Mouse (Mus musculus): ENCODE results near the gene Mfsd12.
A peak's percentile ranks its signal among the peaks of the same experiment; 100 is the strongest.

Gene Mfsd12

DNA sequence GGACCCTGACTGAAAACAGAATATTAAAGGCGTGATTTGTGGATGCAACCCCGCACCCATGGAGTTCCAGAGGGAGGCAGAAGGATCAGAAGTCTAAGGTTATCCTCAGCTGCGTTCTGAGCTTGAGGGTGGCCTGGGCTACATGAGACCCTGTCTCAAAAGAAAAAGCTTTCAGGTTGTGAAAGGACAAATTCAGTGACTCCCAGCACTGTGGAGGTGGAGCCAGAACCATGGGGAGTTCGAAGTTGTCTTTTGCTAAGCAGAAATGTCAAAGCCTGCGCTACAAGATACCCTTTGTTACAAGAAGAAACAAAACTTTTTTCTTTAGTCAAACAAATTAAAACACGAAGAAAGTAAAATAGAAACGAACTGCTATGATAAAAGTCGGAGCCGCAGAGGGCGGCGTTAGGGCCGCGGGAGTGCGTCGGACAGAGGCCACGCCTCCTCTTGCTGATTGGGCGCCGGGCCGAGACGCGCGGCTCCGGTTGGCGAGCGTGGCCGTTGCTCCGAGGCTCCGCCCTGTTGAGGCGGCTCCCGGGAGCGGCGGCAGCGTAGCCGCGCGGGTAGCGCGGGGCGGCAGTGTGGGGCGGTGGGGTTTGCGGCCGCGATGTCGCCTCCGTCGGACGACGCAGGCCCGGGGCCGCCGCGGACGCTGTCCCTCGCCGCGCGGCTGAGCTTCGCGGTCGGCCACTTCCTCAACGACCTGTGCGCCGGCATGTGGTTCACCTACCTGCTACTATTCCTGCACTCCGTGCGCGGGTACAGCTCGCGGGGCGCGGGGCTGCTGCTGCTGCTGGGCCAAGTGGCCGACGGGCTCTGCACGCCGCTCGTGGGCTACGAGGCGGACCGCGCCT, at the start of gene Mfsd12:
Mfsd12 (plus strand) TSS at position 501 of the 854 bp plus-strand sequence.
- DNase-seq = peak; percentile 93 to 96

GRCm38 (mm10) chr10:81309571-81309970, 47.7 kb upstream of the Mfsd12 start:
- no peak for DNase-seq

DNA sequence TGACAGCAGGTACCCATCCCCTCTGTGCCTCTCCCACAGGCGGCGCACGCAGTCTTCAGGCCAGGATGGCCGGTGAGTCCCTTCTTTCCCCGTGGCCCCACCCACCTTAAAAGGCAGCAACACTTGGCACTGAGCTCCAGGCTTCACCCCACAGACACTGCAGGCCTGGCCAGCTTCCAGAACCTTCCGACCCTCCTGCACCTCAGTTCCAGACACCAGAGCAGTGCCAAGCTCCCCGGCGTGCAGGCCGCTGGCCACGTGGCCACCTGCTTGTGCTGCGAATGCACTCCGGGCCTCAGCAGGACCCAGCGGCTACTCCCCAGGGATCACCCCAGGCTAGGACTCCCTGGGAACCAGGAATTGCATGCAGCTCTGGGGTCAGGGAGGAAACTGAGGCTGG, 43.7 kb upstream of the Mfsd12 start:
- peak; percentile 21 to 30 for DNase-seq

DNA sequence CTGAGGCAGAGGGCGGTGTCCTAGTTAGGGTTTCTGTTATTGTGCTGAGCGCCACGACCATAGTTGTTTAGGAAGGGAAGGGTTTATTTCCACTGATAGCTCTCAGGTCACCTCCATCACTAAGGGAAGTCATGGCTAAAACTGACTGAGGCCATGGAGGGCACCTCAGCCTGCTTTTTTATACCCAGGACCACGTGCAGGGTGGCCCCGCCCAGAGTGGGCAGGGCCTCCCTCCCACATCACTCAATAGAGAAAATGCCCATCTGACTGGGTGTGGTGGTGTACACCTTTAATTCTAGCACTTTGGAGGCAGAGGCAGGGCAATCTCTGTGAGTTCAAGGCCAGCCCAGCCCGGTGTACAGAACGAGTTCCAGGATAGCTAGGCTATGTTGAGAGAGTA, 43.1 kb upstream of the Mfsd12 start:
- no peak for DNase-seq

DNA sequence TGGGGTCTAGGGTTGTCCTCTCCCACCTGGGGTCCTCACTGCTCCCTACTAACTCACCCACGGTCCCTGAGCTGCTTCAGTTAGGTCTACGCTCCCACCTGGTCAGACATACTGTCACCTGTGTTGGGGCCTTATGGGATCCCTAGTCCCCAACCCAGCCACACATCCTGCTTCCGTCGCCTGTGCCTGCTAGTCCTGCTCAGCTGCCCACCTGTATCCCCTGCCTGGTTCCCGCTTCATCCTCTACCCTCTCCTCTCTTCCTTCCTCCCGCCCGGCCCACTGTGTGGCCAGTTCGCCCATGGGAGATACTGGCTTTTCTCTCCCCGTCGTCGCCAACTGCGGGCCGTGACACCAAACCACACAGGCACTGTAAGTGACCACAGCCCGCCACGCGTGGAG, 41.7 kb upstream of the Mfsd12 start:
- peak in 1 of 2 experiments; percentile 19 for DNase-seq

GRCm38 (mm10) chr10:81316338-81317060, 40.8 kb upstream of the Mfsd12 start:
- peak in 1 of 2 experiments; percentile 56 for DNase-seq

GRCm38 (mm10) chr10:81317273-81317672, 40.0 kb upstream of the Mfsd12 start:
- peak in 1 of 2 experiments; percentile 39 for DNase-seq

DNA sequence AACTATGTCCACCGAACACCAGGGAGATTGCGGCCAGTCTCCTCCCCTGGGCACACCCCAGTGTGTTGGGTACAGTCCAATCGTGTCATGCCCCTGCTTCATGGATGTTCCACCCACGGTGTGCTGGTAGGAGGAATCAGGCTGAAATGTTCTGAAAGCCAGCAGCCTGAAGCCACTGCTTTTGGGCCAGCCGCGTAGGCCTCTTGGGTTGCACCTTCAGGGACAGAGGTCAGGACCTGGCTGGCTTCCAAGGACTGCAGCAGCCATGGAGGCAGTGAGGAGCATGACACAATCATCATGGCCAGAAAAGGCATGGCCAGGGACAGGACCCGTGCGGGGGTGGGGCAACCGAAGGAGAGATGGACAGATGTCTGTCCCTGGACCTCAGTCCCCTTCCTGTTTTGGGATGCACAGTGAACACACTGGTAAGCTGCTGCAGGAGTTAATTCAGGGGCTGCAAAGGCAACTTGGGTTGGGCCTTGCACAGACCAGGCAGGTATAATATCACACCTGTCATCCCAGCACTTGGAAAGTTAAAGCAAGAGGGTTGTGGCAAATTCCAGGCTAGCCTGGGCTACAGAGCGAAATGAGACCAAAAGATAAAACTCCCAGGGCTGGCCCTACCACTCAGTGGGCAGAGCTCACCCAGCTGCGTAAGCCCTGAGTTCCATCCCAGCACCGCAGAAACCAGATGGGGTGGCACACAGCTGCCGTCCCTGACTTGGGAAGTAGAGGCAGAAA, 38.5 kb upstream of the Mfsd12 start:
- peak; percentile 53 to 57 for DNase-seq

GRCm38 (mm10) chr10:81319330-81319699, 38.0 kb upstream of the Mfsd12 start:
- peak; percentile 33 to 53 for DNase-seq

GRCm38 (mm10) chr10:81319741-81320549, 37.3 kb upstream of the Mfsd12 start:
- DNase-seq = peak; percentile 29 to 46

GRCm38 (mm10) chr10:81320550-81321347, 36.5 kb upstream of the Mfsd12 start, which contains the start of gene Cactin:
TSS of gene Cactin (plus strand) at chr10:81321103.
- DNase-seq = peak; percentile 99 to 100

- DNase-seq = peak in 1 of 2 experiments; percentile 37
Observed at GRCm38 (mm10) chr10:81321436-81321835, 35.9 kb upstream of the Mfsd12 start.

GRCm38 (mm10) chr10:81322444-81322843, 34.8 kb upstream of the Mfsd12 start:
- DNase-seq = peak; percentile 23 to 46

- peak in 1 of 2 experiments; percentile 7 for DNase-seq
Observed at GRCm38 (mm10) chr10:81323141-81323775, 34.0 kb upstream of the Mfsd12 start.

DNA sequence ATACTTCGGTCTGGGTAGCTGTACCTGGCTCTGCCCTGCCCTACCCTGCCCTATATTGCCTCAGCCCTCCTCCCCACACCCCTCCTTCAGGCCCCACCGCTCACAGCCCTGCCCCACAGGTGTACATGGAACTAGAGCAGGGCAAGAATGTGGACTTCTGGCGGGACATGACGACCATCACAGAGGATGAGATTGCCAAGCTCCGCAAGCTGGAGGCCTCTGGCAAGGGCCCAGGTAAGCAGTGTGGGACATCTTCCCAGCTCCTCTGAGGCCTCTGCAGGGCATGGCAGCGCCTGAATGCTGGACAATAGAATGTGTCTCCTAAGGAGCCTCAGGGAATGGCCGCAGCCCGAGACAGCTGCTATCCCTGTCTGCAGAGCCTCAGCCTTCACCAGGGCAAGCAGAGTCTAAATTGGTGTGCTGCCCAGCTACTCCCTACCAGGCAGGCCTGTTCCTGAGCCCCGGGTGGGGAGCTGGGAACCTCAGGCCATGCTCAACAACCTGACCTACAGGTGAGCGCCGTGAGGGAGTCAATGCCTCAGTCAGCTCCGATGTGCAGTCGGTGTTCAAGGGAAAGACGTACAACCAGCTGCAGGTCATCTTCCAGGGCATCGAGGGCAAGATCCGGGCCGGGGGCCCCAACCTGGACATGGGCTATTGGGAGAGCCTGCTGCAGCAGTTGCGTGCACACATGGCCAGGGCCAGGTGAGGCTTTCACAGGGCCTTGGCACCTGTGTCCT, 33.3 kb upstream of the Mfsd12 start:
- peak in 1 of 2 experiments; percentile 6 for DNase-seq

DNA sequence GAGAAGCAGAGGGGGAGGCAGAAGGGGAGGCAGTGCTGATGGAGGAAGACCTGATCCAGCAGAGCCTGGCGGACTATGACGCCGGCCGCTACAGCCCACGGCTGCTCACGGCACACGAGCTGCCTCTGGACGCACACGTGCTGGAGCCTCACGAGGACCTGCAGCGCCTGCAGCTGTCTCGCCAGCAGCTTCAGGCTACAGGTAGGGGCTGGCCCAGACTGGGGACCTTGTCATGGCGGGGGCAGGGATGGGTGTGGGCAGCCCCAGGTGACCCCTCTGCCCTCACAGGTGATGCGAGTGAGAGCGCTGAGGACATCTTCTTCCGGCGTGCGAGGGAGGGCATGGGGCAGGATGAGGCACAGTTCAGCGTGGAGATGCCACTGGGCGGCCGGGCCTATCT, 32.1 kb upstream of the Mfsd12 start:
- DNase-seq = no peak

GRCm38 (mm10) chr10:81325781-81326180, 31.5 kb upstream of the Mfsd12 start:
- peak in 1 of 2 experiments; percentile 6 for DNase-seq

DNA sequence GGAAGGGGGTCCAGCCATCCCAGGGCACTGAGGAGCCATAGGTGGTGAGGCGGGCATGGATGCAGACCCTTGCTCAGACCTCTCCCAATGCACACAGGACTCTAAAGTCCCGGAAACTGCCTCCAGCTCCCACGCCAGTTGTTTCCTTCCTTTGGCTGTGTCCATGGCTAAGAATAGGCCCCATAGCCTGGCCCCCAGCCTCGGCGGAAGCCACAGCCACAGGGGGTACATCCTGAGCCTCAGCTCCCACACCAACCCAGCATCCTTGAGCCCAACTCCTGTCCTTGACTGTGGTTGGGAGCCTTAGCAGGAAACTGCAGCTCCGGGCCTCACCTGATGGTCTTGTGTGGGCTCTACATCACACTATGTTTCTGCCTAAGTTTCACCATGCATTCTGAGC, 30.4 kb upstream of the Mfsd12 start:
- DNase-seq = no peak

GRCm38 (mm10) chr10:81327959-81328358, 29.3 kb upstream of the Mfsd12 start:
- DNase-seq = no peak

- DNase-seq = no peak
Observed at GRCm38 (mm10) chr10:81328386-81328785, 28.9 kb upstream of the Mfsd12 start, which contains the start of gene Tbxa2r. TSS of gene Tbxa2r (plus strand) at chr10:81328731.

All from cerebellum, adult 18-20 months (tissue).